Mouse (Mus musculus): Measurements from ENCODE around the gene Chpf2. TPM values are rescaled to one million over a fixed set of nuclear protein-coding genes. Genes with fewer than 3 reads are reported as not detected.

Chpf2 gene
- total RNA-seq, 1 experiment from 2014 or later: 37.9 TPM

DNA sequence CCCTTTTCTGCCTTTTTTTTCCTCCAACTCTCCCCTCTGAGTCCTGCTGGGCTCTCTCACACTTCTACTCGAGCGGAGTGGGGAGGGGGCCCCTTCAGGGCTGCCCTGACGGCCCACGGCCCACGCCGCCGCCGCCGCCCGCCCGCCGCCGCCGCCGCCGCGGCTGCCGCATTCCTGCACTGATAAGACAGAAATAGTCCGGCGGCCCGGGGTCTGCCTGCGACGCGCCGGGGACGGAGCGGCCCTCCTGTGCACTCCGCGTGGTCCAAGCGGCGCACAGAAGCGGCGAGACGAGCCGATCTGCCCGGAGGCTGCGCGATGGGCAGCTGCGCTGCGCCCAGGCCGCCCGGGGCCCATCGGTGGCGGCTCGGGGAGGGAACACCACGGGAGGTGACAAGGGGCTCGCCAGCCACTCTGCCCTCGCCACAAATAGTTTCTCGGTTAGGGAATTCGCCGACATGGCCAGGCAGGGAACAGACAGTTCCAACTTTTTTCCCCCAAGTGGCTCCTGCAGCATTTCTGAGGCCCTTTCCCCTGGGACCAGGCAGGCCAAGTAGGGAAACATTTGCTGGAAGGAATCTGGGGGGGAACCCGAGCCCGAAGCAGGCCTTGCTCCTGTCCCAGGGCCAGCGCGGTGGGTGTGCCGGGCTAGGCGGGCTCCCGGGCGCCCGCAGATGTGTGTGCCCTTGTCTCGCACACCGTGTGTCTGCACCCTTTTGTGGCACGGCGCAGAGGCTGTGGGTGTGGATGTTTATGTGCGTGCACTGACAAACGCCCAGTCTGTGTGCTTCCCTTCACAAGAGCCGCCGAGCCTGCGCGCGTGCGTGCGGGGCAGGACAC lies 15.6 kb downstream of the Chpf2 start:
- no peak for ATAC-seq (ENCODE audit: extremely low read depth, insufficient number of reproducible peaks, low FRiP score, poor library complexity, severe bottlenecking)

DNA sequence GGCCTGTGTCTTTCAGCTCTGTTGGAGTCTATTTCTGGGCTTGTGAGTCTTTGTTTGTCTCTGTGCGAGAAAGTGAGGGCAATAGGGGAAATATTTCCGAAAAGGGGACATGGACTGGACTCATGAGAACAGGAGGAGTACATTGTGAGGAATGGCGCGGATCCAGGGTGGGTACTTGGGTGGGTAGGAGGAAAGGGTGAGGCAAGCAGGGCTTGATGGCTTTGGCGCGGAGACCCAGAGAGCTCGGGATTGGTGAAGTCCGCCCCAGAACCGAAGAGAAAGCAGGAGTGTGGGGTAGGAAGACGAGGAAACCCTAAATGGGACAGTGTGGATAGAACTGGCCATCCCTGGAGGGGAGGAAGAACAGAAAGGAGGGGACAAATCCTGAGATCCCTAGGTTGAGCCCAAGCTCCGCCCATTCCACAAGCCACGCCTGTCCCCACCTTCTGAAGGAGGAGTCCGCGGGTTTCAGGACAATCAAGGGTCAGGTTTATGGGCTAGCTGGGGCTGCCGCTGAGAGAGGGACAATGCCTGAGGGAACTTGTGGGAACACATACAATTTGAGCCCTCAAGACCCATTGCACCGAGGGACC lies 16.3 kb downstream of the Chpf2 start:
- no peak for ATAC-seq (ENCODE audit: extremely low read depth, insufficient number of reproducible peaks, low FRiP score, poor library complexity, severe bottlenecking)

DNA sequence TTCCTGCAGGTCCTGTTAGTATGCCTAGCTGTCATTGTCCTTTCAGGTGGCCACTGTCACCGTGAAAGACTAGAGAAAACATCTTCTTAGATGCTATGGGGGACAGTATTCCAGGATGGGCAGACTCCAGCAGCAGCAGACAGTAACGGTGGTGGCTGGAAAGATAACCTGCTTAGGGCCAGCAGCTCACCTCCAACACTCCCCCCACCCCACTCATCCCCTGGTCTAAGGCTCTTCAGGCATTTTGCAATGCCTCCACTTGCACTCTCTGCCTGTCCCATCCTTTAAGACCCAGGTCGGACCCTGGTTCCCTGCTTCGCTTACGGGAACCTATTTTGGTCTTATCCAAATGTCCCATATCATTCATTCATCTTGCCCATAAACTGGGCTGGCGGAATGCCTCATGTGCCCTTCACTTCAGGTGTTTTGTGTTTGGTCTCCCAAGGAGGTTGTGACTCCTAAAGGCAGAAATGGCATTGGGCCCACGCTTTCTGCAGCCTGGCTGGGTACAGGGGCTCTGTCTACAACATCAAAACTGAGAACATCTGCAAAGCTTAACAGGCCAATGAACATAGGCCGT lies 17.0 kb downstream of the Chpf2 start:
- ATAC-seq (ENCODE audit: extremely low read depth, insufficient number of reproducible peaks, low FRiP score, poor library complexity, severe bottlenecking): no peak

DNA sequence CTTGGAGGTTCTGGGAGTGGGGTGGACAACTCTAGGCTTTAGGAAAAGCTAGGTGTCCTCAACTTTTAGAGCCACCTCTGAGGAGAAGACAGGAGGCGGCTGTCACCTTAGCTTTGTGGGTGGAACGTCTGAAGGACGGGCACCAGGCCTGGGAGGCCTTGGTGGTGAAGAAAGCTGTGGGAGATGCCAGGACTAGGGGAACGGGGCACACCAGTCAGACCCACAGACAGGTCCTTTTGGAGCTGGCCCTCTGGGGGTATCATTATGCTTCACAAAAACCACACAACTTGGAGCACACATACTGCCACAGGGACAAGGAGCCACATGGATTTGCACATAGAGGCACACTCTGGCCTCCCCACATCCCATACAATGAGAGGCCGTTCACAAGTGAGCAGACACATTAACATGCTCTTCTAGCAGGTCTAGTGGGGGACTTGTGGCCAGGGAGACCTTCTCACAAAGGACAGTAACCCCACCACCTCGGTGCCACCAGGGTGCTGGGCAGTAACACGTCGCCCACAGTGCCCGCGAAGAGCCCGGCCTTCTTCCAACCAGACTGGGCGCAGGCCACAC lies 17.6 kb downstream of the Chpf2 start:
- ATAC-seq (ENCODE audit: extremely low read depth, insufficient number of reproducible peaks, low FRiP score, poor library complexity, severe bottlenecking): no peak

DNA sequence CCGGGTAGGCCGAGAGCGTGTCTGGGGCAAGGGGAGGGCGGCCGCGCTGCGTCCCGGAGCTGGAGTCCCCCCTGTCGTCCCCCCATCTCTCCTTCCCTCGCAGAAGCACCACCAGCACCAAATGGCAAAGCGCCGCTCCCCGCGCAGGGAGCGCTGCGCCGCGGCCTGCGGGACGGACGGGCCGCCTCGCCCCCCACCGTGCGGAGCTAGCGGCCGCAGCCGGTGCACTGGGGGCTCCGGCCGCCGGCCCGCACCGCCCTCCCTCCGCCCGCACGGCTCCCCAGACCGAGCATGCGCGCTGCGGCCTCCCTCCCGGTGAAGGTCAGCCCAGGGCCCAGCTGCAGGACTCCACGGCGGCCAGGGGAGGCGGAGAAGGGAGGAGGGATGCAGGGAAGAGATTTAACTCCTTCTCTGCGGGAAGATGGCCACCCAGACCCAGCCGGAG lies 18.1 kb downstream of the Chpf2 start:
- ATAC-seq (ENCODE audit: extremely low read depth, insufficient number of reproducible peaks, low FRiP score, poor library complexity, severe bottlenecking): no peak

DNA sequence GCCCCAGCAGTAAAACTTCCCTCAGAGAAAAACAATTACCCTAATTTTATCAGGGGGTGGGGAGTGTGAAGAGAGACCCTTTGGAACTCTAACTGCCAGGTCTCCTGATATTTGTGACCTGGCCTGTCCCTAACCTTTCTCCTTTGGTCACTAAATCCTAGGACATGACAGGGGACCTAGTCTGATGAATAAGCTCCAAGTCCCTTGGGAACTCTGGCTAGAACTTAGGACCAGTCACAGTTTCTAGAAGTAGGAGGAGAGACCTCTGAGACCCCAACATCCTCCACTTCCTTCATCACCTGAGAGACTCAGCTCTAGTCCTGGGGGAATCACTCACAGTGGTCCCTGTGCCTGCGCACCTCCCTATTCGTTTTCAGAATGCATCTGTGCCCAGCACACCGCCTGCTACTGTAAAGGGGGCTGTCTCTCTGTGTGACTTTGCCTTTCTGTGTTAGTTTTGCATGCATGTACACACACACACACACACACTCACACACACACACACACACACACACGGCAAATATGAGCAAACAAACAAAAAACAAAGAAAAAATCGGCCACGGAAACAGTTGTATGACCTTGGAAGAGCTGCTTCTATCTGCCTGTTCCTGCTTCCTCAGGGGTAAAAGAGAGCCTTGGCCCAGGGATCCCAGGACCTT lies 18.9 kb downstream of the Chpf2 start:
- no peak for ATAC-seq (ENCODE audit: extremely low read depth, insufficient number of reproducible peaks, low FRiP score, poor library complexity, severe bottlenecking)

DNA sequence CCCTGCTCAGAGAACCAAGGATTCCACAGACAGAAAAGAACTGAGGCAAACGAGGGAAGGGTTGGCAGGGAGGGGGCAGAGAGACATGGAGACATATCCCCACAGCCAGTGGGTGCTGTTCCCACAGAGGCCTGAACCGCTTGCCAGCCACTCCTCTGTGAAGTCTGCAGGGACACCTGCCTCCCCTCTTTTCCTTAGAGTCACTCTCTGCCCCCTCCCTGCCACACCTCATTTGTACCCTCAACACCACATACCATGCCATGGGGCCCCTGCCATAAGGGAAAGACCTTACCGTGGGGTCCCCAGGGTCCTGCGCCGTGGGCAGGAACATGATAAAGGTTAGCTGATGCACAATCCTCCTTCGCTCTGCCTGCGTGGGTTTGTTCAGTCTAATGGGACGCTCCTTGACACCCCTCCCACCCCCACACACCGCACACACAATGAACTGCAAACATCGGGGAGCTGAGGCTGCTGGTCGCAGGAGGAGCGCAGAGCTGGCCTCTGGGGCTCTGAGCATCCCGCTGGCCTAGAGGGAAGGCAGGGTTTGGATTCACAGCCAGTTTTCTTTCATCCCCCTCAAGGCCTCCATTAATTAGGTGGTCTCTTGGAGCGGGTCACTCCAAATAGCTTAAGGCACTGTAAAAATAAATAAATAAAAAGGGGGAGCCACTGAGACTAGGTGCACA lies 19.6 kb downstream of the Chpf2 start:
- ATAC-seq (ENCODE audit: extremely low read depth, insufficient number of reproducible peaks, low FRiP score, poor library complexity, severe bottlenecking): no peak

DNA sequence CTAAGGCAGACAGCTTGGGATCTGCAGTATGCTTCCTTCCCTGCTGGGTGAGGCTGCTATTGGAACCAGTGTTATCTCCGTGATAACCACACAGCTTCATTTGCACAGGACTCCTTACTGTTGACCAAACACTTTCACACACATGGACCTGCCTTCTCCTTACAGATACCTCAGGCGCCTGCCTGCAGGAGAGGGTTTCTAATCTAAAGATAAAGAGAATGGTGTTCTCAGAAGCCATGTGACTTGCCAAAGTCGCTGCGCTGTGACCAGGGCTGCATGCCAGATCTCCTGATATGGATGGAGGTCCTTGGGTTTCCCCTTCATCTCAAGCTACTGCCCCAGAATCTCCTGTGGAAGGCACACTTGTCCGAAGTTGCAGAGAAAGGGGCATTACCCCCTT lies 22.8 kb downstream of the Chpf2 start:
- no peak for ATAC-seq (ENCODE audit: extremely low read depth, insufficient number of reproducible peaks, low FRiP score, poor library complexity, severe bottlenecking)

DNA sequence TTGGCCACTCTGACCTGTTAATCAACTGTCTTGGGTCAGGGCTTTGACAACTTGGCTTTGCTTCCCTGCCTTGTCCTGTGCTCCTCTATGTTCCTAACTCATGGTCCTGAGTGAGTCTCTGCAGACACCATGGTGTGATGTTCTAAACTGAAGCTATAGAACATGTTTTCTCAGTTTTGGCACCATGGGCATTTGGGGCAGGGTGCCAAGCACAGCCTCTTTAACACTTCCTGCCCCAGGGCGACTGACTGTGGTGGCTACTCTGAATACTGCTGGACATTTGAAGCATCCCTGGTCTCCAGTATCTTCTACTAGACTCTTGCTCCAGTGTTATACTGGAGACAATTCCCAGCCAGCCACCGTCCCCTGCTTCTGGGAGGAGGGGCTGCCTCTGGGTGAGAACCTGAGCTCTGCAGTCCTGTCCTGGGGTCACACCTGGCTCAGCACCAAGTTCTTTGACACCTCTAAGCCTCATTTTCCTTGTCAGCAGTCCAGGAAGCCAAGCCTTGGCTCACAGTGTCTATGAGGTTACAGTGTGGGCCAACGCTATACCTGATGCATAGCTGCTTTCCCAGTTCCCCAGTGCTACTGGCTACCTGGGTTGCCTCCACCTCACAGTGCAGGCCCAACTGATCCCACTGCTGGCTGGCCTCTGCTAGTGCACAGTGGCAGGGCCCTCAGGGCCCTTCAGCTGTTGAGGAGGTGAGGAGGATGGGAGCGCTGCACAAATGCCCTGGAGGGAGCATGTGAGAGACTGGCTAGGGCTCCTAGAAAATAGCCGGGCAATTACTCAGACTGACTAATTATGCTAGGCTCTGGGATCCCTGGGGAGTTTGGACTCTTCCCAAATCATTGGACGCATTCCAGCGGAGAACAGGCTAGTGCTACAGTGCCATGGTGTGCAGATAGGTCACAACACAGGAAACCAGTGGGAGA lies 25.1 kb downstream of the Chpf2 start:
- ATAC-seq (ENCODE audit: extremely low read depth, insufficient number of reproducible peaks, low FRiP score, poor library complexity, severe bottlenecking): no peak

DNA sequence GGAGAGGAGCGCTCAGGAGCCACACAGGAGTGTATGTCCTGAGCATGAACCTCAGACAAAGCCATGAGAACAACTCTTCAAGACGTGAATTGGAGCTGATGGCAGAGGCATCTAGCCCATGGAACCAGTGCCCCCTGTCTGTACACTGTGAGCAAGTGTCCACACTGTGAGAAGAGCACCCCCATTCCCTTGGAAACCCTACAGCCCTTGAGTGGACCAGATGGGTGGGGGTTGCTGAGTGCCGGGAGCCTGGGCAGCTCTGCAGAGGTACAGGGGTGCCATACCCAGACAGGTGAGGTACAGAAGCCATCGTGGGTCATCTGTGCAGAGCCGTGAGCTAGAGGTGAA lies 25.7 kb downstream of the Chpf2 start:
- ATAC-seq (ENCODE audit: extremely low read depth, insufficient number of reproducible peaks, low FRiP score, poor library complexity, severe bottlenecking): no peak

DNA sequence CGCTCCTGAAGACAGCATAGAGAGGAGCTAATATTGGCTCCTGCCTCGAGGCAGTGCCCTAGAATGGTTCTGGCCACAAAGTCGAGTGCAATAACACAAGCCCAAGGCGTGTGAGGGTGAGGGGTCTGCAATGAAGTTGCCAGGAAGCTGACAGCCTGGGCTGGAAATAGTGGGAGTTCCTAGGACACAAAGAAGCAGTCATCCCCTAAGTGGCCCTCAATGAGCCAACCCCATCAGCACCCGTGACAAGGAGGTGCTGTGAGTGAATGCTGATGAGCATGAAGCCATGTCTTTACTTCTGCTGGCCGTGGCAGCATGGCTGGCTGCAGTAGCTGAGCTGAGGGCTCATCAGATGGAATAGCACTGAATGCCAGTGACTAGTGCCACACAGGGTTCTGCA lies 28.6 kb downstream of the Chpf2 start:
- no peak for ATAC-seq (ENCODE audit: extremely low read depth, insufficient number of reproducible peaks, low FRiP score, poor library complexity, severe bottlenecking)

DNA sequence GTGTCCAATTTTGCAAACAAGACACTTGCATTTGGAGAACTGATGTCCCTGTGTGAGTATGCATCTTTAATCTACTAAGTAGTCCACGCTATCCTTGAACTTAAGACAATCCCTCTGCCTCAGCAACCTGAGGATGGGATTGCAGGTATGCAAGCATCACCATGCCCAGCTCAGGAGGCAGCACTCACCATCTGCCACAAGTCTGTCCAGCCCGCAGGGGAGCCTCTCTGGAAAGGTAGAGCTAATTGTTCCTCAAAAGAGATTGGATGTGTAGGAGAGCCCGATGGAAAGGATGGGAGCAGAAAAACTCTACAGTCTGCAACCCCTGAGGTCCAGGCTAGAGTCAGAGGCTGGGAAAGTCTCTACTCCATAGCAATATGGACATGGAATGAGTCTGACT lies 32.4 kb downstream of the Chpf2 start:
- no peak for ATAC-seq (ENCODE audit: extremely low read depth, insufficient number of reproducible peaks, low FRiP score, poor library complexity, severe bottlenecking)

DNA sequence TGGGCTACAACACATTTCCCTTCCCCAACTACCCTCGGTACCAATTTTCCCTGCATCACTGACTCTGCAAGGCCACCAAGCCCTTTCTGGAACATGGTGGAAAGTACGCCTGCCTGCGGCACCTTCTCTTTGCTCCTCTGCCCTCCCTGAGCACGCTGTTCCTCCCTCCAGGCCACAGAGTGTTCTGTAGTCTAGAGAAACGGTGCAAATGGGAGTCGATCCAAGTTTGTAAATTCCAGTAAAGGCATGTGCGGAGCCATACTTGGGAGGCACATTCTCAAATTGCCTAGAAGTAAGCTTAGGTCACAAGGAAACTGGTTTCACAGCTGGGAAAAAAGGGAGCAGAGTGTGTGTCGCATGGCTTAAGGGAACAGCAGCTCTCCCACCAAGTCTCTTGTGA lies 33.6 kb downstream of the Chpf2 start:
- ATAC-seq (ENCODE audit: extremely low read depth, insufficient number of reproducible peaks, low FRiP score, poor library complexity, severe bottlenecking): no peak

DNA sequence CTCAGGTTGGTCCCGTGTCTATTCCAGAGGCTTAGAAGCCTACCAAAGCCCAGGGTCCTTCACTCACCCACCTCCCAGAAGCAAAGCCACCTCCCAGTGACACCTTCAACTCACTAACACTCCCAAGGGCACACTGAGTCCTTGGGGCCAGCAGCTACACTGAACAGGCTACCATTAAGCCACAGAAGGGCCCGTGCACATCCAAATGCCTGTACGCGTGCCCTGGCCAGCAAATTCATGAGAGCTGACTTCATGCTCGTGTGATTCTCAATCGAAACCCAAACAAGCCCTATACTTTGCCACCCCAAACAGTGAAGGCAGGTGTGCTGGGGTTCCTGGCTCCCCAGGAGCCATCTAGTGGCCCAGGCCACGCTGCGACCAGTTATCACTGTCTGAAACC lies 34.1 kb downstream of the Chpf2 start:
- no peak for ATAC-seq (ENCODE audit: extremely low read depth, insufficient number of reproducible peaks, low FRiP score, poor library complexity, severe bottlenecking)

DNA sequence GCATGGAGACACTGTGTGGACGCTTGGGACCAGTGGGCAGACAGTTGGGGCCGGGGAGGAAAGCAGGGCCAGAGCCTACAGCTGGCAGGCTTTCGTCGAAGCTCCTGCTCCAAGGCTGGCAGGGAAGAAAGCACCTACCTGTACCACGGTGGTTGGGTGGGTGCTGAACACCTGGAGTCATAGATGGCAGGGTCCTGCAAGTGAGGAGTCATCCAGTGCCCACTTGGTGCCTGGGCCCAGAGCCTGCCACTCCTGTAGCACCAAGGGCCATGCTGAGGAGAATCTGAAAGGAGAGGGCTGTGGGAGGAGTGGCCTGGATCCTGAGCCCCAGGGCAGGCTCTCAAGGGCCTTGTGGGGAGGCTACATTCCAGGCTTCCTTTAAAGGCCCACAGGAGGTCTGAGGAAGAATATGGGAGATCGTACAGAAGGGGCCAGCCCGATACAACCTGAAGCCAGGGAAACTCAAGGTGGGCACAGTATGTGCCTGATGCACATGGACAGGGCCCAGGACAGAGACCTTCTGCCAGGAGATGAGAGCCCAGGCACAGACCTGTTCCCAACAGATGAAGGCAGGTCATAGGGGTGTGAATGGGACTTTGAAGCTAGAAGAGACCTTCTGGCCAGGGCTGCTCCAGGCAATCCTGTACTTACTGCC lies 36.0 kb downstream of the Chpf2 start:
- no peak for ATAC-seq (ENCODE audit: extremely low read depth, insufficient number of reproducible peaks, low FRiP score, poor library complexity, severe bottlenecking)

DNA sequence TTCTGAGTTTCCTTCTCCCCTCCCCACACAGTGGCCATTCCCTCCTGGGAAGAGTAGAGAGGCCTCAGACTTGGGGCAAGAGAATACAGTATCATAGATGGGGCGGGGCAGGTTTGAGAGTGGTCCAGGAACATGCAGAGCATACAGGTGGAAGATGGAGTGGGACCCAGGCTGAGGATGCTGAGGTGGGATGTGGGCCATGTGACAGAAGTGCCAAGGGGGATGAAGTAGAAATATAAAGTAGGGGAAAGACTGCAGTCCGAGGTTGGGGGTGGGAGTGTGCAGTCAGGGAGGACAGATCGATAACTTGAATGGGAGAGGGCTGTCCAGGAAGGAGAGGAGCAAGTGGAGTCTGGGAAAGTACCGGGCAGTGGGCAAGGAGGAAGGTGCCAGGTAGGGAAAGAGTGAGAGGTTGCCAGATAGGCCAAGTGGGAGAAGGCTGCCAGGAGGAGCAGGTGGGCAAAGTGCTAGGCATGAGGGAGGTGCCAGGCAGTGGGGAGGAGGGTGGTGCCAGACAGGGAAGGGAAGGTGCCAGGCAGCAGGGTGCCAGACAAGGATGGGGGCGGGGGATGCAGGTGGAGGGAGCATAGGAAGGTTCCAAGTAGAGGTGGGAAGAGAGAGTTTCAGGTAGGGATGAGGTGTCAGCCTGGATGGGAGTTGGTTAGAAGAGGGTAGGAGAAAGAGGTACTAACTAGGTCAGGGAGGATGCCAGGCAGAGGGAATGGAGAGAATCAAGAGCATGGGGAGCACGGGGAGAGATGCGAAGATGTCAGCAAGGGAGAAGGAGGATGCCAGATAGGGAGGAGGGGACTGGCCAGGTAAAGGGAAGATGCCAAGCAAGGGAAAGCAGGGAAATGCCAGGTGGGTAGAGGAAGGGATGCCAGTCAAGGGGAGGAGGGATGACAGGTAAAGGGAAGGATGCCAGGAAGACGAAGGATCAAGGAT lies 36.8 kb downstream of the Chpf2 start:
- no peak for ATAC-seq (ENCODE audit: extremely low read depth, insufficient number of reproducible peaks, low FRiP score, poor library complexity, severe bottlenecking)

Measured in neutrophil, adult 5-6 weeks (primary cell).